Mouse (Mus musculus): ENCODE results near the gene Epb41.

GRCm38 (mm10) chr4:132048011-132048991 lies 26.8 kb downstream of the Epb41 start:
- no peak for TF ChIP-seq POLR2A (IDR thresholded peaks at IDR 0.05; ENCODE audit: extremely low read depth, insufficient read depth, low read length)
- no peak for TF ChIP-seq CTCF (IDR thresholded peaks at IDR 0.05; ENCODE audit: low read depth, low read length)

Measured in liver, adult 2 months (tissue).